Mouse (Mus musculus) ZHBTc4 (cell line): Measurements from ENCODE around the gene Osbpl2.
"Not testable (repeated sequence)": the region's sequence is repeated elsewhere in the genome, so short reads cannot be mapped to it uniquely, and the experiment has no call there.

Source experiments
- DNase-seq: peaks from one replicate; pipeline ENCODE4 v3.0.0-alpha.2; 2011; ENCODE audit warnings: low read depth, low spot score

The Osbpl2 gene

GRCm38 (mm10) chr2:180154796-180155195 is 35.7 kb downstream of the Osbpl2 start:
- no peak for DNase-seq

- no peak for DNase-seq
Measured at GRCm38 (mm10) chr2:180158627-180159026, 39.5 kb downstream of the Osbpl2 start.

GRCm38 (mm10) chr2:180165855-180166254 is 46.7 kb downstream of the Osbpl2 start:
- no peak for DNase-seq

DNA sequence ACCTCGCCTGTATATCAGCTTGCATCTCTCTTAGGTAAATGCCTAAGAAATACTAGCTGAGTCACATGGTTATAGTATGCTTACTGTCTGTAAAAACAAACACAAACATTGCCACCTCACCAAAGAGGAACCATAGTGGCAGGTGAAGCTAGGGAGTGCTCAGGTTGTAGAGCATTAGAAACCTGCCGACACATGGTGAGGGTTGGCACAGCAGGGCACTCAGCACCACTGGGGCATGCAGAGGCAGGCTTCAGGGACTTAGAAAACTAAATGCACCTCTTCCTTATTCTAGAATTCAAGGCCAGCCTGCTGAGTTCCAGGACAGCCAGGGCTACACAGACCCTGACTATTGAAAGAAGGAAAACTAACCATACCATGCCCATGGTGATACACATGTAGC is 47.8 kb downstream of the Osbpl2 start:
- no peak for DNase-seq

DNA sequence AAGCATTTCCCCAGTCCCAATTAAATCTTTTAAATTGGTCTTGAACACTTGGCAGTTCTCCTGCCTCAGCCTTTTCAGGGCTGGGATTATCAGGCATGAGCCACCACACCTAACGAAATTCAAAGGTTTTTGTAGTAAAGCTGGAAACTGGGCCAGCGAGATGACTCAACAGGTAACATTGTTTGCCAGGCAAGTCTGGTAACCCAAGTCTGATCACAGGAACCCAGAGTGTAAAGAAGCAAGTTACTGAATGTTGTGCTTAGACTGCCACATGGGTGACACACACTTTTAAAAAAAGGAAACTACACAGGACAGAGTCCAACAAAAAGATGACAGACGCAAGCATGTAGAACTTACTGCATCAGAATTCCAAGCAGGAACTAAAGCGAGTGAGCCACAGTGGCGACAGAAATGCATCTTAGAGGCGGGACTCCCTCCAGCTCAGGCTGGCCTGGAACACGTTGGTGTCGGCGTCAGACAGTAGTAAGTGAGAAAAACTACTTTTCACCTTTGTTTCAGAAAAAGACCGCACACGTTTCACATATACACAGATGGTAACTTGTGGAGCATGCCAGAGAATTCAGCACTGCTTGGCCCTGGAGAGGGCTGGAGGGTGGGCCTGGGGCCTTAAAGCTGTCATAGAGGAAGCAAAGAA is 51.2 kb downstream of the Osbpl2 start:
- DNase-seq, result no peak

- DNase-seq, result peak; percentile 98
Measured at GRCm38 (mm10) chr2:180170806-180171521, 51.9 kb downstream of the Osbpl2 start, which contains the start of gene Adrm1. Gene Adrm1, plus strand, starts transcription at chr2:180171485.

- DNase-seq, result no peak
Measured at GRCm38 (mm10) chr2:180171522-180172070, 52.5 kb downstream of the Osbpl2 start.

DNA sequence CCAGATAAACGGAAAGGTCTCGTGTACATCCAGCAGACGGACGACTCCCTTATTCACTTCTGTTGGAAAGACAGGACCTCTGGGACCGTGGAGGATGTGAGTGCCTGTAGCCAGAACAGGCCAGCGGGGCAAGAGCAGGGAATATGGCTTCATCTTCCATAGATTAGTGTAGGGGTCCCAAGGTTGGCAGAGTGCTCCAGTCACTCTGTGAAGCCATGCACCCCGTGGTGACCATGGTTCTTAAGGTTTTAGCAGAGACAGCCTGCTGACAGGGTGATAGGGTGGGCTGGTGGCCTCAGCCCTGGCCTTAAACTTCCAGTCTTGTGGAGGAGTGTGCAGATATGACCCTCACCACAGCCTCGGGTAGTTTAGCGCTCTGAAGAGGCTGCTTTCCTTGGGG is 53.0 kb downstream of the Osbpl2 start:
- DNase-seq, result no peak

DNA sequence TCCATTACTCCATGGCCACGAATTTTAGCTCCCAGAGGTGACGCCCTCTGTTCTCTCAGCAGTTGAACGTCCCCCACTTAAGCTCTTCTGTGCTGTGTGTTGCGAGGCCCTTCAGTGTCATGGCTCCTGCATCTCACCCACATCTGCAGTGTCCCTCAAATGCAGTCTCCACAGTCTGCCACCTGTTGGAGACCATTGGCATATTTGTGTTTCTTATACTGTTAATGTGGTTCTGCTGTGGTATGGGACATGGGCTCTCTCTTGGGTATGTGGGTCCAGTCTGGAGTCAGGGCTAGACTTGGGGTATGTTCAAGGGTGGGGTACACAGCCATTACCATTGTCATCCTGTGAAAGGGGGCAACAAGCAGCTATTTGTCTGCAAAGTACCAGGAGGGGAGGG is 54.1 kb downstream of the Osbpl2 start:
- DNase-seq, result peak; percentile 51

DNA sequence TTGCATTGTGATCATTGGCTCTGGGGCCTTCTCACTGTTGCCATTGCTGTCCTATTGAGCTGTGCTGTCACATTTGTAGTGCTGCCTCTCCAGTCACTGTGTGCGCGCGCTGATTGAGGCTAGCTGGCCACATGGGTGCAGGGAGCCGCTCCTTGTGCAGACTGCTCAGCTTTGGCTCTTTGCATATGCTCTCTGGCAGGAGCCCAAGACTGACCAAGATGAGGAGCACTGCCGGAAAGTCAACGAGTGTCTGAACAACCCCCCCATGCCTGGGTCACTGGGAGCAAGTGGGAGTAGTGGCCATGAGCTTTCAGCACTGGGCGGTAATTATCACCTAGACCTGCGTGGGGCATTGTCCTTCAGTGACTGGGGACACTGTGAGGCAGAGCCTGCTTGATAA is 54.6 kb downstream of the Osbpl2 start:
- not testable (repeated sequence) for DNase-seq

GRCm38 (mm10) chr2:180174121-180174520 is 55.0 kb downstream of the Osbpl2 start:
- DNase-seq, result no peak

GRCm38 (mm10) chr2:180175725-180176124 is 56.6 kb downstream of the Osbpl2 start:
- DNase-seq, result no peak

DNA sequence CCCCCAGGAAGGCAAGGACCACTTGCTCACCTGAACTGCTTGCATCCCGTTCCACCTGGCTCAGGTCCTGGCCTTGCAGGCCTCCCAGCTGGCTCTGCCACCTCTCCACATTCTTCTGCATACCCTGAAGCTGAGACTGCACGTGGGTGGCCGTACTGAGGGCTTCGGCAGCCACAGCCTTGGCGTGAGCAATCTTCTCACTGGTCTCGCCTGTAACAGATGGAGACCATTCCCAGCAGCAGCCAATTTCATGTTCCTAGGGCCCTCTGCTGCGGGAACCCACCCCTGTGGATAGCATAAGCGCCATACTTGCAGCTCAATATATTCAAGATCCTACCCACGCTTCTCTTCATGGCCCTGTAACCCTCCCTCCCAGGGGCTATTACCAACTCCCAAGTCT is 62.4 kb downstream of the Osbpl2 start:
- no peak for DNase-seq

- peak; percentile 17 for DNase-seq
Measured at GRCm38 (mm10) chr2:180184011-180184751, 65.1 kb downstream of the Osbpl2 start.

DNA sequence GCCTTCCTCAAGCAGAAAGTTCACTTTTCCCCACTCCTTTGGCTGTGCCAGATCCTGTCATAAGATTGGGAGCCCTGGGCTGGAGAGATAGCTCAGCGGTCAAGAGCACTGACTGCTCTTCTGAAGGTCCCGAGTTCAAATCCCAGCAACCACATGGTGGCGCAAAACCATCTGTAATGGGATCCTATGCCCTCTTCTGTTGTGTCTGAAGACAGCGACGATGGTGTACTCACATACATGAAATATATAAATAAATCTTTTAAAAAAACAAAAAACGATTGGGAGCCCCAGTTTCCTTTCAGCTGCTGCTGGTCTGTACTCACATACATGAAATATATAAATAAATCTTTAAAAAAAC is 65.6 kb downstream of the Osbpl2 start:
- DNase-seq, result no peak

GRCm38 (mm10) chr2:180185686-180186085 is 66.6 kb downstream of the Osbpl2 start:
- DNase-seq, result no peak

DNA sequence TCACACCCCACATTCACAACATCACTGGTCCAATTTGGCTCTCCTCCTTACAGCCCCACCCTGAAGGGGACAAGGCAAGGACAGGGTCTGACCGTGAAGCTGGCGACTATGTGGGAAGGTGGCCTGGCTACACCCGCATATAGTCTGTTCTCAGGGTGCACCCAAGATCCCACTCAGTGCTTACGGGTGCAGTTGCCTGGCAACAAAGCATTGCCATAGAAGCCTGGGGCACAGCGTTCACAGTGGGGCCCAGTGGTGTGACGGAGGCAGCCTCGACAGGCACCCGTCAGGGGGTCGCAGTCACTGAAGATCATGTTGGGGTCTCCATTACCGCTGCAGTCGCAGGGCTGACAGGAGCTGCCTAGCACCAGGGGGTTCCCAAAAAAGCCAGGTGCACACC is 68.3 kb downstream of the Osbpl2 start:
- DNase-seq, result no peak

DNA sequence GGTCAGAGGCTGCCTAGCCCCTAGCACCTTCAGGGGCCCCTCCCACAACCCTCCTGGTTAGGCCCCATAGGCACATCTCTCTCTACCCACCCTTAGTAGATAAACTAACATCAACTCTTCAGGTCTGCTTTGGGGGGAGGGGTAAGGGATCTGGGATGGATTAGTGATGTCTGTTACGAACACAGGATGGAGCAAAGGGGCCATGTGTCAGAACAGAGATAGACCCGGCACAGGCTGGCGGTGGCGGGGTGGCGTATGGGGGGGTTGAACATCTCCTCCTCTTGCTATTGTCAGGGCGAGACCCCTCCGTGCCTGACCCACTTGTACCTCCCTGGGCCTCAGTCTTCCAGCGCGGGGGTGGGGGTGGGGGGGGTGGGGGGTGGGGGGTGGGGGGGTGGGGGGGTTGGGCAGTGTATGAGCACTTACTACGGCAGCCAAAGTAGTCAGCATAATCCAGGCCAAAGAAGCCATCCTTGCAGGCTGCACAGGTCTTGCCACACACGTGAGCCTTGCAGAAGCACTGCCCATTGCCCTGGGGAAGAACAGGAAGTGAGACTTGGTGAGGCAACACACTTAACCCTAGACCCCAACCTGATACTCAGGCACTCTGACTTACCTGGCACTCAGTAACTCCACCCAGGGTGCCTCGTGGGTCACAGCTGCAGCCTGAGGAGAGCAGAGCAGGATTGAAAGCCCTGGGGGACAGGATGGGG is 77.7 kb downstream of the Osbpl2 start:
- DNase-seq, result peak; percentile 75

DNA sequence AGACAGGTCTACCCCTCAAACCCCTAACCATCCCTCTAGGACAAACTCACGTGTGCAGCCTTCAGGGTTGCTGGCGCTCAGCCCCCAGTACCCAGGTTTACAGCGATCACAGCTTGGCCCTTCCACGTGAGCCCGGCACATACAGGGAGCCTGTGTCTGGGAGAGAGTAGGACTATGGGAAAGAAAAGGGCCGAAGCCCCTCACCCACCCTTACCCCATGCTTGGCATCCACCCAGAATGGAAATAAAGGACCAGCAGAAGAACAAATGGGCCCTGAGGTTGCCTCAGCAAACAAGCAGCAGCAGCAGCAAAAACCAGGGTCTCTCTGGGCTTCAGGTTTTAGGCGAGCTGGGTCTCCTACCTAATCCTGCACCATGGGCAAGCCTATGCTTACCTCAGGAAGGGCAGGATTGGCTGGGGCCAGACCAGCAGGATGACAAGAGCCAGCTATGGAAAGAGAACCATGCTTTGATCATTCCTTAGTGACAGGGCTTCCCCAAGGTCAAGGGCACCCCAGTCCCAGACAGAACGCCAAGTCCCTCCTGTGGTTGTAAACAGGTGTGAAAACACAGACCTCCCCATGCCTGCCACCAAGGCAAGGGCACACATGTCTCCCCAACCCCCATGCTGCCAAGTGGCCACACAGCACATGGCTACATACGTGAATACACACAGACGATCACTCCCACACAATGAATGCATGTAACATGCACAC is 78.4 kb downstream of the Osbpl2 start:
- no peak for DNase-seq

DNA sequence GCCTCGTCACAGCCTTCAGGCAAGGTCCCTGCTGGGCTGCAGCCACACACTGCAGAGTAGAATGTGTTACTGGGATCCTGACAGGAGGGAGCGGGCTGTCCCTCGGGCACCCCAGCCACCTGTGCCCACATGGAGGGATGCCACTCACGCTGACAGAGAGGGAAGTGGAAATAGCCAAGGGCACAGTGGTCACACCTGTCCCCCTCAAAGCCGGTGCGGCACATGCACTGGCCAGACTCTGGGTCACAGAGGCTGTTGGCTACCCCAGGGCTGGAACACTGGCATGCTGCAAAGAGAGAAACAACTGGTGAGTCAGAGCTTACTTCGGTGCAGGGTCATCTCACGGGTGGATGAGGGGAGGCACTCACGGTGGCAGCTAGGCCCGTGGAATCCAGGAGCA is 79.7 kb downstream of the Osbpl2 start:
- no peak for DNase-seq

DNA sequence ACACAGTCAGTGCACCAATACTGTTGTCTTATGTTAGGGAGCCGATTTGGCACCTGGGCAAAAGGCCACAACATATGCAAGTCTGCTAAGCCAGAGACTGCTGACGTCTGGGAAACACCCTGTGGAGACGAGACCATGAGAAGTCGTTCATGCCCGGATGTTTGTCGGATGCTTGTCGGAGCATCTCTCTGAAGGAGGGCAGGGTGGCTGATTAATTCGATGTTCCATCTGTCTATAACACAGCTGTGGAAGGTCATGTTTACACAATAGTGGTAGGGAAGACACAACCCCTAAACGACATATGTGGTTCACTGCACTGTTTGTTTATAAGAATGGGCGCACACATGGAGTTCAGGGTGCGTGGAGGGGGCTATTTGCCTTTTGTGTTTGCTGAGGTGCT is 81.6 kb downstream of the Osbpl2 start:
- no peak for DNase-seq
